Mouse (Mus musculus) hindbrain, embryonic 12.5 days (tissue): Measurements from ENCODE around the gene Mmgt1. TPM values are rescaled to one million over a fixed set of nuclear protein-coding genes. Genes with fewer than 3 reads are reported as not detected.

Source experiments
- ATAC-seq: fragments of 200-750 bp; cut with Nextera tagmentation; 2 replicates; pipeline ENCODE4 v1.8.0; 2017; ENCODE audit warnings: moderate TSS enrichment; ENCODE audit not compliant: low FRiP score
- H3K27ac ChIP-seq: fragments of 300-500 bp; sonication (generic); 2 replicates; pipeline ENCODE4 v1.5.1; 2016; ENCODE audit warnings: mild to moderate bottlenecking
- H3K27me3 ChIP-seq: fragments of 300-500 bp; sonication (generic); 2 replicates; pipeline ENCODE4 v1.6.1; 2016; ENCODE audit warnings: mild to moderate bottlenecking
- H3K36me3 ChIP-seq: fragments of 300-500 bp; sonication (generic); 2 replicates; pipeline ENCODE4 v1.6.1; 2016; ENCODE audit warnings: mild to moderate bottlenecking
- H3K4me1 ChIP-seq: fragments of 300-500 bp; sonication (generic); 2 replicates; pipeline ENCODE4 v1.6.1; 2016
- H3K4me2 ChIP-seq: fragments of 300-500 bp; sonication (generic); replicated peaks from 2 replicates; pipeline ENCODE4 v1.6.1; 2016; ENCODE audit warnings: mild to moderate bottlenecking
- H3K4me3 ChIP-seq: fragments of 300-500 bp; sonication (generic); 2 replicates; pipeline ENCODE4 v1.5.1; 2016; ENCODE audit warnings: mild to moderate bottlenecking
- H3K9ac ChIP-seq: fragments of 300-500 bp; sonication (generic); 2 replicates; pipeline ENCODE4 v1.6.1; 2016; ENCODE audit warnings: mild to moderate bottlenecking, moderate library complexity
- H3K9me3 ChIP-seq: fragments of 300-500 bp; sonication (generic); replicated peaks from 2 replicates; pipeline ENCODE4 v1.6.1; 2016; ENCODE audit warnings: mild to moderate bottlenecking
- WGBS: fragments of 180-500 bp; shearing (Covaris S2); methylation state at CpG from one replicate; pipeline ENCODE4 v1.1.7; 2016; 5-methylcytosine and 5-hydroxymethylcytosine counted together
- microRNA-seq: library from miRNA; unstranded; fragments of <30 nt; microRNA quantifications from one replicate; pipeline ENCODE4, GENCODE M21; 2017
- polyA plus RNA-seq: library from polyadenylated mRNA; unstranded; fragments of >200 nt; fragmentation: Nextera tagmentation; extraction: Ambion mirVana; gene quantifications from 2 replicates; pipeline ENCODE4 v1.2.1, GENCODE M21; 2016

Gene Mmgt1
- polyA plus RNA-seq, 1 experiment from 2014 or later, result 49.1 TPM

DNA sequence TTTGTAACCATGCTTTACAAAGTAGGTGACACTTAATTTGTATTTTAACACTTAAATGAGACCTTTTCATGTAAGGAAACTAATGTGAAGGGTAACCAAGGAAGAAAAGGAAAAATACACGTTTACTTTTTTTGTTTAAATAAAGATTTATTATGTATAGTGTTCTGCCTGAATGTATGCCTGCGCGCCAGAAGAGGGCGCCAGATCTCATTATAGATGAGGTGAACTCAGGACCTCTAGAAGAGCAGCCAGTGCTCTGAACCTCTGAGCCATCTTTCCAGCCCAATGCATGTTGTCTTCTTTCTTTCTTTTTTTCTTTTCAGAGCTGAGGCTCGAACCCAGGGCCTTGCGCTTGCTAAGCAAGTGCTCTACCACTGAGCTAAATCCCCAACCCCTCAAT, 25.4 kb downstream of the Mmgt1 start:
- 20% methylated on average over 6 of the region's 6 CpGs for WGBS
- Histone ChIP-seq H3K4me1 (no peaks in the 10 kb centered on the region), H3K9me3 (no peaks in the 10 kb centered on the region), H3K4me2 (no peak overlapping the region), H3K4me3 (no peak overlapping the region), H3K9ac (no peak overlapping the region), H3K27me3 (no peaks in the 10 kb centered on the region), H3K27ac (no peak overlapping the region), H3K36me3 (no peaks in the 10 kb centered on the region)
- no peak for ATAC-seq

DNA sequence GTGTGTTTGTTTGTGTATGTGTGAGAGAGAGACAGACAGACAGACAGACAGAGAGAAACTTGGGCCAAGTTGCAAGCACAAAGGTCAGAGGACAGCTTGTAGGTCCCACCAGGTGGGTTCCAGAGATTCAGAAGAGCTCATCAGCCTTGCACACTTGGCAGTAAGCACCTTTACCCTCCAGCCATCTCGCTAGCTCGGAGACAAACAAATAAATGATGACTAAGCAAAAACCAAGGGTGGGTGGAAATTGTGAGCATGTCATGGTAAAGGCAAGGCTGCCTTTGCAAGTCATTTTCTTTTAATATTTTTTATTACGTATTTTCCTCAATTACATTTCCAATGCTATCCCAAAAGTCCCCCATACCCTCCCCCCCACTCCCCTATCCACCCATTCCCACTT, 44.3 kb downstream of the Mmgt1 start:
- Histone ChIP-seq H3K4me1 (no peaks in the 10 kb centered on the region), H3K9me3 (no peaks in the 10 kb centered on the region), H3K4me3 (no peak overlapping the region), H3K27ac (no peak overlapping the region), H3K36me3 (no peaks in the 10 kb centered on the region), H3K27me3 (no peaks in the 10 kb centered on the region), H3K4me2 (no peak overlapping the region), H3K9ac (no peak overlapping the region)
- 85% methylated on average over 3 of the region's 3 CpGs for WGBS
- ATAC-seq, result no peak

DNA sequence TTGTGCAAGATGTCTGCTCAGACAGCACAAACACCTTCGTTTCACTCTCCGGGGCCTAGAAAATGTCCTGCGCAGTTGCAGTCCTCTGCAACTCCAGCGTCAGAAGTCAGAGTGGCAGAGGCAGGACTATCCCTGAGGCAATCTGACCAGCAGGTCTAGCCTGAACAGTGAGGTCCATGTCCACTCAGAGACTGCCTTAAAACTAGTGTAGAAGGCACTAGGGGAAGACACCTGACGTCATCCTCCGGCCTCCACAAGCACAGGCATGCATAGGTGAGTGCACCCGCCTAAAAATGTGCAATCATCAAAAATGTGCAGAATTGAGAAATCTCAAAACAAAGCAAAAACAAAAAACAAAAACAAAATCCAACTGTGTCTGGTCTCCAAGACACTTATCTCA, 48.4 kb downstream of the Mmgt1 start, which contains the start of gene Gm648:
Gene Gm648 (minus strand): TSS at position 101 of the 400 bp plus-strand sequence.
- H3K36me3 ChIP-seq, result no peaks in the 10 kb centered on the region
- no peak for ATAC-seq
- H3K4me3 ChIP-seq, result no peak within 1 kb of the TSS
- H3K27me3 ChIP-seq, result no peaks in the 10 kb centered on the region
- no peaks in the 10 kb centered on the region for H3K4me1 ChIP-seq
- WGBS, result 93% methylated on average over 7 of the region's 7 CpGs
- no peak within 1 kb of the TSS for H3K4me2 ChIP-seq
- H3K9ac ChIP-seq, result no peak within 1 kb of the TSS
- no peak within 1 kb of the TSS for H3K27ac ChIP-seq
- H3K9me3 ChIP-seq, result no peaks in the 10 kb centered on the region

DNA sequence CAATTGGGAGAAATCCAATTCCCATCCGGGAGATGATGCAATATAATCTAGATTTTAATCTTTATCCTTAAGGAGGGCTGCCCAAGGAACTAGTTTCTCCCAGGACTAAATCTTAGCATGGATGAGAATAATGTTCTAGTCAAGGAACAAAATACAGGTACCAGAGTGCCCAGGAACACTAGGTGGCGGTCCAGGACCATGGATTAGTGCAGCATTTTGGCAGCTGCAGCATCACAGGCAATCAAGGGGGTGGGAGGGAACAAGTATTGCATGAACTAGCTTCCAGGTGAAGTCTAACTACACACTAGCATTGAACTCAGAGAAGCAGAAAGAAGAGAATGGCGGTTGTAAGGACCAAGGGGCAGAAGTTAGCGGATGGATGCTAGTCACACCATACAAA, 60.7 kb downstream of the Mmgt1 start:
- WGBS, result 60% methylated on average over 4 of the region's 4 CpGs
- no peaks in the 10 kb centered on the region for H3K4me1 ChIP-seq
- no peak overlapping the region for H3K4me3 ChIP-seq
- no peaks in the 10 kb centered on the region for H3K9me3 ChIP-seq
- H3K27ac ChIP-seq, result no peak overlapping the region
- no peak overlapping the region for H3K4me2 ChIP-seq
- no peaks in the 10 kb centered on the region for H3K36me3 ChIP-seq
- ATAC-seq, result no peak
- no peak overlapping the region for H3K9ac ChIP-seq
- H3K27me3 ChIP-seq, result no peaks in the 10 kb centered on the region

Small RNA genes within 50 kb of the gene (microRNA-seq; reads per million reads assigned to microRNA genes)
- gene Mir5116, result not detected

Other genes starting within 250 kb of the Mmgt1 start
- gene Smim10l2a, start 223.5 kb downstream of the Mmgt1 start, polyA plus RNA-seq, result 8.5 and 9.5 TPM in 2 replicates
- not detected in 2 replicates for gene Gm2174, start 150.1 kb downstream of the Mmgt1 start, polyA plus RNA-seq
- gene Ints6l, start 143.2 kb downstream of the Mmgt1 start, polyA plus RNA-seq, result 23.9 and 25.8 TPM in 2 replicates
- not detected in 2 replicates for gene Gm10477, start 73.3 kb downstream of the Mmgt1 start, polyA plus RNA-seq
- not detected in 2 replicates for gene Gm648, start 48.5 kb downstream of the Mmgt1 start, polyA plus RNA-seq
- gene Slc9a6, start 11.7 kb upstream of the Mmgt1 start, polyA plus RNA-seq, result 35.9 and 38.4 TPM in 2 replicates
- gene Fhl1, start 133.7 kb upstream of the Mmgt1 start, polyA plus RNA-seq, result 81.7 and 87.1 TPM in 2 replicates
- 1.5 and 2.4 TPM in 2 replicates for gene Map7d3, start 224.3 kb upstream of the Mmgt1 start, polyA plus RNA-seq